8 mouse cellular contexts compared by ENCODE assay signal in genomic region chr7:4500892-4501471, GRCm38 (mm10). TPM values are rescaled to one million over a fixed set of nuclear protein-coding genes. Genes with fewer than 3 reads are reported as not detected.
DNase-seq lines count a peak whose midpoint lies in the region; ATAC-seq and TF ChIP-seq lines count a peak whose summit lies in the region.

No protein-coding gene starts in this region.

- peaks cover 11% of the 10 kb centered on the region for H3K36me3 ChIP-seq in heart, embryonic 11.5 days (ENCODE audit: control insufficient read depth, insufficient read depth, low read length)
- H3K36me3 ChIP-seq in kidney, embryonic 15.5 days: peaks cover 15% of the 10 kb centered on the region
- H3K36me3 ChIP-seq in liver, embryonic 14.5 days (replicated peaks; ENCODE audit: control insufficient read depth, insufficient read depth, low read depth): peaks cover 8% of the 10 kb centered on the region
- H3K36me3 ChIP-seq in testis, adult 2 months (ENCODE audit: control insufficient read depth, insufficient read depth, low read length): no peaks in the 10 kb centered on the region; the same call in none of the 2 replicates

- peak; percentile 28 to 56 for DNase-seq in left cerebral cortex, adult 18-20 months (ENCODE audit: low spot score in 2 of 2)
- DNase-seq in left cerebral cortex, adult 11 months (ENCODE audit: low spot score): no peak
- DNase-seq in cerebellum, postnatal 25 days: peak; percentile 63 to 77
- DNase-seq in liver, embryonic 14.5 days (ENCODE audit: low read depth in 3 of 3, low spot score in 3 of 3): no peak
- DNase-seq in natural killer cell, adult 2 months (ENCODE audit: low spot score in 2 of 2): peak; percentile 36 to 42

- peaks cover 36% of the 10 kb centered on the region for H3K4me1 ChIP-seq in heart, embryonic 11.5 days (ENCODE audit: control insufficient read depth, insufficient read depth, low read length)
- peaks cover 52% of the 10 kb centered on the region for H3K4me1 ChIP-seq in kidney, embryonic 15.5 days
- peaks cover 23 to 36% of the 10 kb centered on the region in 2 experiments for H3K4me1 ChIP-seq in liver, embryonic 14.5 days (replicated peaks; ENCODE audit: control insufficient read depth in 2 of 2, insufficient read depth in 2 of 2, low read length in 1 of 2)
- H3K4me1 ChIP-seq in testis, adult 2 months (ENCODE audit: control insufficient read depth, insufficient read depth, low read length): peaks cover 18% of the 10 kb centered on the region

- peak overlapping the region; percentile 92 for H3K4me2 ChIP-seq in heart, embryonic 11.5 days
- H3K4me2 ChIP-seq in kidney, embryonic 15.5 days: peak overlapping the region; percentile 75
- peak overlapping the region; percentile 88 for H3K4me2 ChIP-seq in liver, embryonic 14.5 days (ENCODE audit: low read depth)

- TF ChIP-seq EP300 in liver, embryonic 14.5 days (IDR thresholded peaks at IDR 0.05; ENCODE audit: low read depth): no peak

- TF ChIP-seq CTCF in liver, embryonic 14.5 days (IDR thresholded peaks at IDR 0.05; ENCODE audit: low read depth): no peak
- TF ChIP-seq CTCF in testis, adult 2 months (IDR thresholded peaks at IDR 0.05; ENCODE audit: control insufficient read depth, insufficient read depth, insufficient replicate concordance, low read depth, low read length): no peak

- peak overlapping the region; percentile 89 for H3K27ac ChIP-seq in heart, embryonic 11.5 days (ENCODE audit: low read depth, low read length)
- peak overlapping the region; percentile 91 for H3K27ac ChIP-seq in kidney, embryonic 15.5 days
- peak overlapping the region; percentile 86 for H3K27ac ChIP-seq in liver, embryonic 14.5 days
- peak overlapping the region; percentile 54 for H3K27ac ChIP-seq in testis, adult 2 months (ENCODE audit: control insufficient read depth, insufficient read depth, low read depth, low read length)

- TF ChIP-seq POLR2A in testis, adult 2 months (IDR thresholded peaks at IDR 0.05; ENCODE audit: control insufficient read depth, low read depth, low read length): no peak

- no peaks in the 10 kb centered on the region for H3K9me3 ChIP-seq in heart, embryonic 11.5 days (replicated peaks; ENCODE audit: control insufficient read depth, low read length)
- no peaks in the 10 kb centered on the region for H3K9me3 ChIP-seq in kidney, embryonic 15.5 days (replicated peaks)
- no peaks in the 10 kb centered on the region for H3K9me3 ChIP-seq in liver, embryonic 14.5 days (ENCODE audit: control insufficient read depth, low read length)

- ATAC-seq in heart, embryonic 11.5 days (replicated peaks; ENCODE audit: insufficient number of reproducible peaks, low FRiP score, low TSS enrichment): peak; percentile 44; the same call in 1 of the 2 replicates
- peak; percentile 65 for ATAC-seq in kidney, embryonic 15.5 days (replicated peaks; ENCODE audit: low FRiP score)
- ATAC-seq in liver, embryonic 14.5 days (ENCODE audit: insufficient read depth): peak; percentile 63

- H3K27me3 ChIP-seq in heart, embryonic 11.5 days (ENCODE audit: control insufficient read depth, insufficient read depth, low read length): no peaks in the 10 kb centered on the region
- H3K27me3 ChIP-seq in kidney, embryonic 15.5 days: no peaks in the 10 kb centered on the region
- H3K27me3 ChIP-seq in liver, embryonic 14.5 days (ENCODE audit: control insufficient read depth, insufficient read depth, low read length): no peaks in the 10 kb centered on the region
- H3K27me3 ChIP-seq in testis, adult 2 months (ENCODE audit: control insufficient read depth, insufficient read depth, low read length): no peaks in the 10 kb centered on the region

- peak overlapping the region; percentile 76 for H3K9ac ChIP-seq in heart, embryonic 11.5 days (ENCODE audit: low read depth, low read length)
- peak overlapping the region; percentile 88 for H3K9ac ChIP-seq in kidney, embryonic 15.5 days
- peak overlapping the region; percentile 93 for H3K9ac ChIP-seq in liver, embryonic 14.5 days (replicated peaks)

- under 1% methylated on average over 34 of the region's 52 CpGs for WGBS in heart, embryonic 11.5 days (ENCODE audit: insufficient replicate concordance)
- under 1% methylated on average over 43 of the region's 52 CpGs for WGBS in kidney, embryonic 15.5 days
- WGBS in liver, embryonic 14.5 days (ENCODE audit: insufficient replicate concordance): under 1% methylated on average over 45 of the region's 52 CpGs

- peak overlapping the region; percentile 73 for H3K4me3 ChIP-seq in heart, embryonic 11.5 days (ENCODE audit: low read depth, low read length)
- H3K4me3 ChIP-seq in kidney, embryonic 15.5 days (replicated peaks): peak overlapping the region; percentile 90
- H3K4me3 ChIP-seq in liver, embryonic 14.5 days (ENCODE audit: insufficient read depth in 1 of 2, low read depth in 2 of 2, low read length in 2 of 2): peak overlapping the region; percentile 80 to 86
- peak overlapping the region; percentile 90 for H3K4me3 ChIP-seq in testis, adult 2 months (ENCODE audit: control insufficient read depth, low read depth, low read length)

RNA-seq across cellular contexts. Expression of gene Ppp1r12c, which starts 0.5 kb away (rescaled TPM):
- 100 to 1,000 TPM; 154 TPM for total RNA-seq in left cerebral cortex, adult 18-20 months (2021)
- polyA plus RNA-seq in heart, embryonic 11.5 days (2014; fragmentation: Nextera tagmentation; extraction: Ambion mirVana): 32.9 and 33.4 TPM in 2 replicates
- polyA plus RNA-seq in kidney, embryonic 15.5 days (2015; fragmentation: Nextera tagmentation; extraction: Ambion mirVana): 38.2 and 43.9 TPM in 2 replicates
- polyA plus RNA-seq in liver, embryonic 14.5 days (2012; rRNA removed): 16.2 and 22.2 TPM in 2 replicates
- 15.6 and 22.2 TPM in 2 replicates for polyA plus RNA-seq in liver, embryonic 14.5 days (2014; fragmentation: Nextera tagmentation; extraction: Ambion mirVana)
- 48.5 and 51.6 TPM in 2 replicates for polyA plus RNA-seq in testis, adult 2 months (2012; rRNA removed)

RNA-seq across cellular contexts. Expression of gene Tnnt1, which starts 15.2 kb away (rescaled TPM):
- 10 to 100 TPM in 1 of 2 experiments, 1 to 10 TPM in 1; 7.6 to 11.7 TPM for total RNA-seq in left cerebral cortex, adult 18-20 months (2021)
- polyA plus RNA-seq in heart, embryonic 11.5 days (2014; fragmentation: Nextera tagmentation; extraction: Ambion mirVana): 260 and 262 TPM in 2 replicates
- 37.2 and 48.6 TPM in 2 replicates for polyA plus RNA-seq in kidney, embryonic 15.5 days (2015; fragmentation: Nextera tagmentation; extraction: Ambion mirVana)
- polyA plus RNA-seq in liver, embryonic 14.5 days (2012; rRNA removed): 2.0 and 4.0 TPM in 2 replicates
- 2.6 and 3.3 TPM in 2 replicates for polyA plus RNA-seq in liver, embryonic 14.5 days (2014; fragmentation: Nextera tagmentation; extraction: Ambion mirVana)
- 0.62 and 0.77 TPM in 2 replicates for polyA plus RNA-seq in testis, adult 2 months (2012; rRNA removed)

RNA-seq across cellular contexts. Expression of gene Tnni3, which starts 23.0 kb away (rescaled TPM):
- 1 to 10 TPM in 1 of 2 experiments, under 1 TPM in 1; 0.88 to 1.3 TPM for total RNA-seq in left cerebral cortex, adult 18-20 months (2021)
- polyA plus RNA-seq in heart, embryonic 11.5 days (2014; fragmentation: Nextera tagmentation; extraction: Ambion mirVana): 1,570 and 1,662 TPM in 2 replicates
- 6.6 and 6.9 TPM in 2 replicates for polyA plus RNA-seq in kidney, embryonic 15.5 days (2015; fragmentation: Nextera tagmentation; extraction: Ambion mirVana)
- 0.30 and 0.35 TPM in 2 replicates for polyA plus RNA-seq in liver, embryonic 14.5 days (2012; rRNA removed)
- 0.45 TPM in 1 of 2 replicates, not detected in the other for polyA plus RNA-seq in liver, embryonic 14.5 days (2014; fragmentation: Nextera tagmentation; extraction: Ambion mirVana)
- 59.3 TPM in 2 replicates for polyA plus RNA-seq in testis, adult 2 months (2012; rRNA removed)

RNA-seq across cellular contexts. Expression of gene Dnaaf3, which starts 31.3 kb away (rescaled TPM):
- under 1 TPM; 0.23 to 0.37 TPM for total RNA-seq in left cerebral cortex, adult 18-20 months (2021)
- polyA plus RNA-seq in heart, embryonic 11.5 days (2014; fragmentation: Nextera tagmentation; extraction: Ambion mirVana): 0.19 and 0.44 TPM in 2 replicates
- 3.2 and 3.5 TPM in 2 replicates for polyA plus RNA-seq in kidney, embryonic 15.5 days (2015; fragmentation: Nextera tagmentation; extraction: Ambion mirVana)
- 0.39 and 0.42 TPM in 2 replicates for polyA plus RNA-seq in liver, embryonic 14.5 days (2012; rRNA removed)
- polyA plus RNA-seq in liver, embryonic 14.5 days (2014; fragmentation: Nextera tagmentation; extraction: Ambion mirVana): 0.09 TPM in 1 of 2 replicates, not detected in the other
- polyA plus RNA-seq in testis, adult 2 months (2012; rRNA removed): 132 and 148 TPM in 2 replicates

RNA-seq across cellular contexts. Expression of gene Eps8l1, which starts 40.5 kb away (rescaled TPM):
- total RNA-seq in left cerebral cortex, adult 18-20 months (2021): 1 to 10 TPM; 4.7 to 7.9 TPM
- 2.8 and 4.6 TPM in 2 replicates for polyA plus RNA-seq in heart, embryonic 11.5 days (2014; fragmentation: Nextera tagmentation; extraction: Ambion mirVana)
- 8.9 and 9.0 TPM in 2 replicates for polyA plus RNA-seq in kidney, embryonic 15.5 days (2015; fragmentation: Nextera tagmentation; extraction: Ambion mirVana)
- polyA plus RNA-seq in liver, embryonic 14.5 days (2012; rRNA removed): 1.0 and 1.6 TPM in 2 replicates
- polyA plus RNA-seq in liver, embryonic 14.5 days (2014; fragmentation: Nextera tagmentation; extraction: Ambion mirVana): 0.10 and 1.2 TPM in 2 replicates
- 0.10 and 1.3 TPM in 2 replicates for polyA plus RNA-seq in testis, adult 2 months (2012; rRNA removed)

Comparison
In these comparisons a context has a peak if more than half of its experiments do, and no peak if none do; other contexts are left out.
1. DNase-seq: peak in left cerebral cortex, adult 18-20 months (2 of 2), cerebellum, postnatal 25 days (2 of 2) and natural killer cell, adult 2 months (2 of 2); none in left cerebral cortex, adult 11 months (single experiment) and liver, embryonic 14.5 days (0 of 3).
2. RNA of gene Tnni3, which starts 23.0 kb away (polyA plus RNA-seq): 1,570 to 1,662 TPM in heart, embryonic 11.5 days; 59.3 TPM in testis, adult 2 months, 6.6 to 6.9 TPM in kidney, embryonic 15.5 days and 0.30 to 0.45 TPM in liver, embryonic 14.5 days; every median in the first group is over 10 times any median in the second.
3. Peak in every context shown above with its lines, with median percentiles within 50 percentile points of each other: ATAC-seq, H3K27ac ChIP-seq, H3K4me2 ChIP-seq, H3K4me3 ChIP-seq and H3K9ac ChIP-seq.